Mouse (Mus musculus): ENCODE data around the gene C1qtnf6. TPM values are rescaled to one million over a fixed set of nuclear protein-coding genes. Genes with fewer than 3 reads are reported as not detected.

C1qtnf6 gene
- polyA plus RNA-seq, 1 experiment from 2014 or later, result 22.9 TPM

DNA sequence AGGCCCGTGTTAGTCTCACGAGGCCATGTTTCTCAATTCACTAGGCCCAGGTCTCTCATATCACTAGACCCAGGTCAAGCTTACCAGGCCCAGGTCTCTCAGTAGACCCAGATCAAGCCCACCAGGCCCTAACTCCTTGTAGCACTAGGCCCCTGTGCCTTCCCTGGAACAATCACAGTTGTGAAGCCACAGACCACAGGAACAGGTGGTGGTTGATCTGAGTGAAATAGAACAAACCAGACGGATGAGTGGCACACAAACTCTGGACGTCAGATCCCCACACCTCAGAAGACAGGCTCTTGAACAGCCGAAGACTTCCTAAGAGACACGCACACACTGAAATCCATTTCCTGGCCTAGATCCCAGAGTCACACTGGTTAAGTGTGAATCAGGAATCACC, 20.5 kb downstream of the C1qtnf6 start:
- H3K27ac ChIP-seq, result no peak overlapping the region
- no peaks in the 10 kb centered on the region for H3K27me3 ChIP-seq
- no peaks in the 10 kb centered on the region for H3K9me3 ChIP-seq
- no peak overlapping the region for H3K9ac ChIP-seq
- ATAC-seq (ENCODE audit: insufficient number of reproducible peaks, insufficient read depth, low FRiP score, low TSS enrichment), result no peak
- H3K4me3 ChIP-seq, result no peak overlapping the region
- H3K4me2 ChIP-seq (replicated peaks), result no peak overlapping the region
- peaks cover 18% of the 10 kb centered on the region; the same call in 1 of the 2 replicates for H3K4me1 ChIP-seq
- no peaks in the 10 kb centered on the region for H3K36me3 ChIP-seq
- WGBS, result 88% methylated on average over 6 of the region's 6 CpGs

DNA sequence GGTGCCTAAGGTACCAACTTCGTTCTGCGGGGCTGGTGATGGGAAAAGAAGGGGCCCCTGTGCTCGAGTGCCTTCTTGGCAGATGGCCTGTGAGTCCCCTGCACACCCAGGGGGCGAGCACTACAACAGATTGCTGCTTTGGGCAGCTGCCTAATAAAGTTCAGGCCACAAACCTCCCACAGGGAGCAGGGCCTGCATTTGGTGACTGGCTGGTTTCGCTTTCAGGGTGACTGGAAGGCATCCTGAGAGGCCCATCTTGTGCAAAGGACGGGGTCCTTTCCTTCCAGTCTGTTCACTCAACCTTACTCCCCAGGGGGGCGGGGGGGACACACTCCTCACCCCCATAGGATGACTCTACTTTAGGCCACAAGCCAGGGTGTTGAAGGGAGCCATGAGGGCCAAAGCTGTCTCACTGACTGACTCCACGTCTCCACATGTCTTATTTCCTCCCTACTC, 21.1 kb downstream of the C1qtnf6 start:
- H3K4me1 ChIP-seq, result peaks cover 12% of the 10 kb centered on the region; the same call in 1 of the 2 replicates
- no peak for ATAC-seq (ENCODE audit: insufficient number of reproducible peaks, insufficient read depth, low FRiP score, low TSS enrichment)
- no peaks in the 10 kb centered on the region for H3K36me3 ChIP-seq
- H3K27me3 ChIP-seq, result no peaks in the 10 kb centered on the region
- H3K9ac ChIP-seq, result 0 out of 2 replicates have a peak overlapping the region, but pooled peaks have one; percentile 7
- H3K27ac ChIP-seq, result no peak overlapping the region
- H3K4me2 ChIP-seq (replicated peaks), result no peak overlapping the region
- no peak overlapping the region for H3K4me3 ChIP-seq
- WGBS, result 71% methylated on average over 8 of the region's 8 CpGs
- no peaks in the 10 kb centered on the region for H3K9me3 ChIP-seq

DNA sequence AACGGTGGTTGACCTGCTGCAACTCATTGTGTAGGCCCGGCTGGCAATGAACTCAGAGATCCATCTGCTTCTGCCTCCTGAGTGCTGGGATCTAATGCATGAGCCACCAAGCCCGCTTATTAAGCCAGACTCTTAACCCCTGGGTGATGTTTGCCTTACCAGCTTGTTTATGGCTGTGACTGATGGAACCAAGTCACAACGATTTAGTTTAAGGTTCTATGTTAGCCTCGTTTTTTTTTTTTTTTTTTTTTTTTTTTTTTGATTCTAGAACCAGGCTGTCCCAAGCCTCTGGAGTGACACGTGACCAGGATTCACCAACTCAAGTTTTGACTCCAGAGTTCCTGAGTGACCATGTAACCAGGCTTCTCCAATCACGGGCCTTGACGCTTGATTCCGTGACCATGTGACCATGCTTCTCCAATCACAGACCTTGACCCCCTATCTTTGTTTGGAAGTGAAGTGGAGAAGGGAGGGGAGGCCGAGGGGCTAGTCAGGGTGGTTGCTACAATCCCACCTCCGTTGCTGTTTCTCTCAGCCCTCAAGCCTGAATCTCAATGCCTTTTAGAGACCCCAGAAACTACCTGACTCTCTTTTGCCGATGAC, 21.8 kb downstream of the C1qtnf6 start:
- 0 out of 2 replicates have a peak, but pooled peaks cover 5% of the 10 kb centered on the region for H3K9me3 ChIP-seq
- H3K4me2 ChIP-seq (replicated peaks), result no peak overlapping the region
- H3K9ac ChIP-seq, result 0 out of 2 replicates have a peak overlapping the region, but pooled peaks have one; percentile 7
- no peak for ATAC-seq (ENCODE audit: insufficient number of reproducible peaks, insufficient read depth, low FRiP score, low TSS enrichment)
- H3K4me1 ChIP-seq, result peaks cover 6% of the 10 kb centered on the region; the same call in 1 of the 2 replicates
- no peaks in the 10 kb centered on the region for H3K36me3 ChIP-seq
- no peaks in the 10 kb centered on the region for H3K27me3 ChIP-seq
- WGBS, result 45% methylated on average over 12 of the region's 12 CpGs
- H3K4me3 ChIP-seq, result no peak overlapping the region
- no peak overlapping the region for H3K27ac ChIP-seq

DNA sequence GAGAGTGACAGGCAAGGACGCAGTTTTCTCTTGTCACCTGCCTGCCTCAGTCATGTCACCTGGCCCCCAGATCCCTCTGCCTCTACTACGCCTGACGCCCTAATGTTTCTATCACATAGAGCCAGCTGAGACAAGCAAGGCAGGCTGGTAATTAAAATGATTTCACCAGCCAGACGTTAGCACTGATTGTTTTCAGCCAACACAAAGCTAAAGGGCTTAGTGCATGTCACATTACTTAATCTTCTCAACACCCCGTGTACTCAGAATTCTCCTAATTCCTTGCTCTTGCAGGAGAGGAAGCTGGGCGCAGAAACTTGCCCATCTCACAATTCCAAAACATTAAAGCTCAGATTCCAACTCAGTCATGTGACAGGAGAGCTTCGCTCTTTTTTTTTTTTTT, 22.8 kb downstream of the C1qtnf6 start:
- Histone ChIP-seq H3K9me3 (0 out of 2 replicates have a peak, but pooled peaks cover 5% of the 10 kb centered on the region), H3K4me1 (peaks cover 6% of the 10 kb centered on the region; the same call in 1 of the 2 replicates), H3K9ac (no peak overlapping the region), H3K4me3 (no peak overlapping the region), H3K36me3 (no peaks in the 10 kb centered on the region), H3K4me2 (replicated peaks) (no peak overlapping the region), H3K27ac (no peak overlapping the region), H3K27me3 (no peaks in the 10 kb centered on the region)
- WGBS, result 61% methylated on average over 7 of the region's 7 CpGs
- no peak for ATAC-seq (ENCODE audit: insufficient number of reproducible peaks, insufficient read depth, low FRiP score, low TSS enrichment)

DNA sequence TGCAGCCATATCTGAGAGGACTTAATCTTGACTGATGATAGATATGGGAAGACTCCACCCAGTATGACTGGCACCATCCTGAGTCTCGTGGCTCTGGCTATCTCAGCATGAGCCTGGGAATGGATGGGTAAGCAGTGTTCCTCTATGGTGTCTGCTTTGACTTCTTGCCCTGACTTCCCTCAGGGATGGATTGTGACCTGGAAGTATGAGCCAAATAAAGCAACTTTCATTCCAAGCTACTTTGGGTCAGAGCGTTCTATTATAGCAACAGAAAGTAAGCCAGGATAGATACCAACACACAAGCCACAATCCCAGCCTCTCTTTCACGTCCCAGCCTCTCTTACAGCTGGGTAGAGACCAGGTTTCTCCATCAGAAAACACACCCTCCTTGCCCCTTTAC, 25.7 kb downstream of the C1qtnf6 start:
- Histone ChIP-seq H3K4me1 (peaks cover 6% of the 10 kb centered on the region; the same call in 1 of the 2 replicates), H3K4me2 (replicated peaks) (no peak overlapping the region), H3K9me3 (0 out of 2 replicates have a peak, but pooled peaks cover 5% of the 10 kb centered on the region), H3K27ac (no peak overlapping the region), H3K9ac (no peak overlapping the region), H3K27me3 (no peaks in the 10 kb centered on the region), H3K36me3 (no peaks in the 10 kb centered on the region), H3K4me3 (no peak overlapping the region)
- 81% methylated on average over 3 of the region's 3 CpGs for WGBS
- no peak for ATAC-seq (ENCODE audit: insufficient number of reproducible peaks, insufficient read depth, low FRiP score, low TSS enrichment)

DNA sequence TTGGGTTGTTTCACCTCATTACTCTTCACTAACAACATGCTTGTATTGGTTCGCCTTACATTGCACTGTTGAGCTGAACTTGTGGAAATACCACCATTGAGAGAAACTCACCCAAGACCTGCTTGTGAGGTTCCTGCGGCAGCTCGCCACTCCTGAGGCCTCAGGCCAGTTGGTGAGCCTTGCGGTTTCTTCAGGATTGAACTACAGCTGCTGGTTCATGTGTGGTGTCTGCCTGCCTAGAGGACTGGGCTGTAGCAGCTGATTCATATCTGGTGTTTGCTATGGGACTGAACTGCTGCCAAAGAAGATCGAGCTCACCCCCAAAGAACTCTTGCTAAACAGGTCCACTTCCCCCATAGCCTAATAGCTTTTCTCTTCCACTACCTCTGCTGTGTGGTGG, 26.4 kb downstream of the C1qtnf6 start:
- H3K27me3 ChIP-seq, result no peaks in the 10 kb centered on the region
- H3K4me1 ChIP-seq, result peaks cover 2% of the 10 kb centered on the region; the same call in 1 of the 2 replicates
- ATAC-seq (ENCODE audit: insufficient number of reproducible peaks, insufficient read depth, low FRiP score, low TSS enrichment), result no peak
- no peak overlapping the region for H3K9ac ChIP-seq
- no peak overlapping the region for H3K4me2 ChIP-seq (replicated peaks)
- H3K36me3 ChIP-seq, result no peaks in the 10 kb centered on the region
- H3K4me3 ChIP-seq, result no peak overlapping the region
- 0 out of 2 replicates have a peak, but pooled peaks cover 5% of the 10 kb centered on the region for H3K9me3 ChIP-seq
- WGBS, result 89% methylated on average over 5 of the region's 5 CpGs
- H3K27ac ChIP-seq, result no peak overlapping the region

DNA sequence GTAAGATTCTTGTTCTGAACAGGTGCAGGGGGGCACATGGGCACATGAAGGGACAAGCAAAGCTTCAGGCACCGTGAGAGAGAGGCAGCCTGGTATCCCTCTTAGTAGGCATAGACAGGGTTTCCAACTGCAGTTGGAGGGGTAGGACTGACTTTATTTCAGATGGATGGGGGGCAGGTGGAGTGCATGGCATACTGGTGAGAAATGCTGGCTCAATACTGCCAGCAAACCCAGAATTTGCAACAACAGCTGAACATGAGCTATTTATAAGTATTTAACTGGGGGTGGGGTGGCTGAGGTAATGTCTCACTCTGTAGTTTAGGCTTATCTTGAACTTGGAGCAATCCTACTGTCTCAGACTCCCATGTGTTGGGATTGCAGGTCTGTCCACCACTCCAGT, 27.2 kb downstream of the C1qtnf6 start:
- WGBS, result 77% methylated on average over 1 of the region's 1 CpGs
- Histone ChIP-seq H3K27me3 (no peaks in the 10 kb centered on the region), H3K9ac (no peak overlapping the region), H3K36me3 (no peaks in the 10 kb centered on the region), H3K4me2 (replicated peaks) (no peak overlapping the region), H3K4me3 (no peak overlapping the region), H3K27ac (no peak overlapping the region), H3K4me1 (no peaks in the 10 kb centered on the region), H3K9me3 (0 out of 2 replicates have a peak, but pooled peaks cover 5% of the 10 kb centered on the region)
- ATAC-seq (ENCODE audit: insufficient number of reproducible peaks, insufficient read depth, low FRiP score, low TSS enrichment), result no peak

DNA sequence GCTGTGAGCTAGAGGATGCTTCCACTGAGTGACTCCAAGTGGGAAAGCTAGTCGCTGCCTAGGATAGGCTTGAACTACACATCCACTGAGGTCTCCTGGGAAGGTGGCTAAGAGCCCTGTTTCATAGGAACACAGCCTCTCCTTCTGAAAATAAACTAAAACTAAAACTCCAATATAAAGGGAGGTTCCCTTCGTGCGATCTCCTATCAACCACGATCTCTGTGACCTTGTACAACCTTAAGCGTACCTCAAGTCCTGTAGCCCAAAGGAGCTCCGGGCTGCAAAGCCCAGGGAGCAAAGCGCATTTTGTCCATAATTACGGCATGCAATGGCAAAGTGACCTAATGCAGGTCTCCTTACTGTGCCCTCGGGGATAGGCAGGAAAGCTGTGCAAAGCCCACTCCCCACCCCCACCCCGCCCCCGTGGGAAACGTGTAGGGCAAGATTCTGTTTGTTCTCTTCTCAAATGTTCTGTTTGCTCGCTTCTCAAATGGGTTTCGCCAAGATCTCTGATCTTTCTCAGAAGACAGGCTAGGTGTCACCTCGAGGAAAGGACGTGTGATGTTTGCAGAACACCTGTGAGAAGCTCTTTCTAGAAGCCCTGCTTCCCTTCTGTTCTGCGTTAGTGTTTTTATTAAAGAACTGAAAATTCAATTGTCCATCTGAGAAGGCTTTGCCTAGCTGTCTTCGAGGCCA, 28.6 kb downstream of the C1qtnf6 start:
- H3K36me3 ChIP-seq, result no peaks in the 10 kb centered on the region
- no peaks in the 10 kb centered on the region for H3K4me1 ChIP-seq
- no peak overlapping the region for H3K27ac ChIP-seq
- WGBS, result 77% methylated on average over 18 of the region's 18 CpGs
- no peak overlapping the region for H3K4me3 ChIP-seq
- no peak overlapping the region for H3K4me2 ChIP-seq (replicated peaks)
- no peaks in the 10 kb centered on the region for H3K27me3 ChIP-seq
- no peak for ATAC-seq (ENCODE audit: insufficient number of reproducible peaks, insufficient read depth, low FRiP score, low TSS enrichment)
- H3K9ac ChIP-seq, result no peak overlapping the region
- H3K9me3 ChIP-seq, result 0 out of 2 replicates have a peak, but pooled peaks cover 5% of the 10 kb centered on the region

DNA sequence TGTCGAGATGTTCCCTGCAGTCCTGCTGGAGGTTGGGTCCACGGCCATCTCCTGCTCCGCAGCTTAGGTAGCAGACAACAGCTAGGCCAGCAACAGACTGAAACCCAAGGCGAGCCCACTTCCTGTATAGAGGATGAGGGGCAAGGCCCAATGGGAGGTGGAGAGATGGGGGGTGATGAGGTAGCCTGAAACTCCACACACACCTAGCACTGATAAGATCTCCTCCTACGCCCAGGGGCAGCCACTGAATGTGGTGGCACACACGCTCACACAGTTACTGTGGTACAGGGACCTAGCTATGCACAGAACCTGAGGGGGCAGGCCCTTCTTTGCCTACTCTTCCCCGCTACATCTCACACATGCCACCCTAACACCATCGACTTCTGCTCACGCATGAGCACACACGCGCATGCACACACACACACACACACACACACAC, 36.2 kb downstream of the C1qtnf6 start, which contains the start of gene Il2rb:
TSS of gene Il2rb (minus strand) at position 304 of the 439 bp plus-strand sequence.
- Histone ChIP-seq H3K9me3 (no peaks in the 10 kb centered on the region), H3K4me2 (replicated peaks) (no peak within 1 kb of the TSS), H3K4me1 (0 out of 2 replicates have a peak, but pooled peaks cover 3% of the 10 kb centered on the region), H3K27me3 (no peaks in the 10 kb centered on the region), H3K36me3 (no peaks in the 10 kb centered on the region), H3K4me3 (no peak within 1 kb of the TSS), H3K9ac (no peak within 1 kb of the TSS), H3K27ac (no peak within 1 kb of the TSS)
- no peak for ATAC-seq (ENCODE audit: insufficient number of reproducible peaks, insufficient read depth, low FRiP score, low TSS enrichment)
- WGBS, result 92% methylated on average over 11 of the region's 11 CpGs

DNA sequence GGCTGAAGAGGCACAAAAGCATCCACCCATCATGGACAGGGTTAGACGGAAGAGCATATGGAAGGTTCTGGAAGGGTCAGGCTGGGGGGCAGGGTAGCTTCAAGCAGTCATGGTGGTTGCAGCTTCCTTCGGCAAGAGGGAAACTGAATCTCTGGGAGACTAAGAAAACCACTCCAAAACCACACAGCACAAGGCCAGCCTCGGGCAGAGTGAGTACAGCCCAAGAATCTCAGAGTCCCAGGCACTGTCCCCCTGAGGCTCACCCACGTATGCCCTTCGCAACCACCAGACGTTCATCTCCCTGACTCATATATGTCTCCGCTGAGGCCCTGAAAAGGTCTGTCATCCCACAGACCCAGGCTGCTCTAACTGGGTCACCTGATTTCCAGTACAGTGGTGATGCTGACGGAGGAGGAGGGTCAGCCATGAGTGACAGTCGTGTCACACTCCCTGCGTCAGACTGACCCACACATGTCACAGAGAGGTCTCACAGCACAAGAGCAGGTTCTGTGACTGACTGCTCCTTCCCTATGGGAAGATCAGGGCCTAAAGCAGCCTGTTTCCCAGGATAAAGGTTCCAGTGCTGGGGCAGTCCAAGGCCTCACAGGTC, 37.7 kb downstream of the C1qtnf6 start:
- no peak overlapping the region for H3K4me2 ChIP-seq (replicated peaks)
- 0 out of 2 replicates have a peak, but pooled peaks cover 7% of the 10 kb centered on the region for H3K4me1 ChIP-seq
- H3K9ac ChIP-seq, result no peak overlapping the region
- H3K27ac ChIP-seq, result no peak overlapping the region
- H3K27me3 ChIP-seq, result no peaks in the 10 kb centered on the region
- H3K36me3 ChIP-seq, result no peaks in the 10 kb centered on the region
- no peak overlapping the region for H3K4me3 ChIP-seq
- WGBS, result 69% methylated on average over 10 of the region's 10 CpGs
- no peaks in the 10 kb centered on the region for H3K9me3 ChIP-seq
- ATAC-seq (ENCODE audit: insufficient number of reproducible peaks, insufficient read depth, low FRiP score, low TSS enrichment), result no peak

DNA sequence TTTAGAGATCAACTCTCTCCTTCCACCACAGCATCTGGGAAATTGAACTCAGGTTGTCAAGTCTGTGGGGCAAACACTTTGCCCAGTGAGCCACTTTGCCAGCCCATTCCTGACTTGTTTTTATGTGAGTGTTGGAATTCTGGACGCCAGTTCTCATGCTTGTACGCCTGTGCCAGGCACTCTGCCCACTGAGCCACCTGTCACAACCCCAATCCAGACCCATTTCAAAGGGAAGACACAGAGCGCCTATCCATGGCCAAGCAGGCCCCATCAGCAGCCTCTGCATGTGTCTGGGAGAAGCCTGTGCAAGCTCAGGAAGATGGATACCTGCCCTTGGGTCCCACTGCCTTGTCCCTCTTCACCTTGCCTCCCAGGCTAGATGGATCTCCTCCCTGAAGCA, 39.9 kb downstream of the C1qtnf6 start:
- no peaks in the 10 kb centered on the region for H3K9me3 ChIP-seq
- 88% methylated on average over 3 of the region's 3 CpGs for WGBS
- no peak overlapping the region for H3K4me2 ChIP-seq (replicated peaks)
- no peaks in the 10 kb centered on the region for H3K36me3 ChIP-seq
- no peaks in the 10 kb centered on the region for H3K27me3 ChIP-seq
- H3K4me3 ChIP-seq, result no peak overlapping the region
- no peak overlapping the region for H3K27ac ChIP-seq
- no peak for ATAC-seq (ENCODE audit: insufficient number of reproducible peaks, insufficient read depth, low FRiP score, low TSS enrichment)
- 0 out of 2 replicates have a peak, but pooled peaks cover 7% of the 10 kb centered on the region for H3K4me1 ChIP-seq
- H3K9ac ChIP-seq, result no peak overlapping the region

All from embryonic facial prominence, embryonic 12.5 days (tissue).